Mouse (Mus musculus) heart, postnatal 10 days (tissue): ENCODE measurements at regions not wholly inside any gene's neighbourhood (a gene's known extent, or its start where the extent isn't known, plus 50 kb on each side); places are given as distances from the start of the nearest gene placed in this dataset.
A peak's percentile ranks its signal among the peaks of the same experiment; 100 is the strongest.

Experiments
- DNase-seq, 2 experiments: peaks; one replicate each; pipeline ENCODE4 v3.0.0; 2021
- intact Hi-C: fragments of 180-260 bp; cut with DNase I; formaldehyde crosslinking; loops from one replicate; pipeline ENCODE4 v1.15.1; 2025

DNA sequence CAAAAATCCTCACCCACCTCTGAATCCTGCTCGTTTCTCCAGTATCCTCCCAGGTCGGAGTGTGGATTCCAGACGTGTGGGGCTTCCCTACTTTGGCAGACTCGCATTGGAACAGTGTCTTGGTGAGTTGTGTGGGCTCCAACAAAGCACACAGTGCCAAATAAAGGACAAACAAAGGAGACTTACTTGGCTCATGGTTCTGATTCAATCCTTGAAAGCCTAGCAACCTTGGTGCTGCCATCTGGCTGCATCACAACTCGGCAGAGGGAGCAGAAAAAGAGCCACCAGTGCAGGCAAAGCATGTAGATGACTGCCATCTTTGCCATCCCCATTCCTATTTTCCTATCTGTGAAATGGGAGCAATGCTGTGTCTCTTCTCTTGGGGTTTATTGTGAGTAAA, 64.0 kb downstream of the Il9r start:
- DNase-seq = peak in 1 of 2 experiments; percentile 10
- intact Hi-C loops = loop anchor here (10.0 kb wide), 1 partner anchor 461 kb away; the partner anchor contains the start of gene Bod1

DNA sequence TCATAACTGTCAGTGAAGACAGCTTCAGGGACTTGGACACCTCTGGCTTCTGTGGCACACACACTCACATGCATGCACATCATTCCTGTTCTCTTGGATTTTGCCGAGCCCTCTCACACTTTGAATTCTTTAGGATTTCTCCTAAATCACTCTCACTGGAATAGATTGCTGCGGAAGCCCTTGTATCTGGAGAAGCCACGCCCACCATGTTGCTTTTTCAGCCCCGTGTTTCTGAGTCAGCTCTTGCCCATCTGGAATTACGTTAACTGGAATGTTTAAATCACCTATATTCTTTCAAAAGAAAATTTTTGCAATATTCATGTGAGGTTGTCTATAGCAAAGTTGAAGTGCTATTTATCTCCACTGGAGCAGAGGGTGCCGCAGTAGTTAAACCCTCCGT, 66.1 kb downstream of the Il9r start:
- intact Hi-C loops = loop anchor here (10.0 kb wide), 1 partner anchor 459 kb away; the partner anchor contains the start of gene Bod1
- no peak for DNase-seq

DNA sequence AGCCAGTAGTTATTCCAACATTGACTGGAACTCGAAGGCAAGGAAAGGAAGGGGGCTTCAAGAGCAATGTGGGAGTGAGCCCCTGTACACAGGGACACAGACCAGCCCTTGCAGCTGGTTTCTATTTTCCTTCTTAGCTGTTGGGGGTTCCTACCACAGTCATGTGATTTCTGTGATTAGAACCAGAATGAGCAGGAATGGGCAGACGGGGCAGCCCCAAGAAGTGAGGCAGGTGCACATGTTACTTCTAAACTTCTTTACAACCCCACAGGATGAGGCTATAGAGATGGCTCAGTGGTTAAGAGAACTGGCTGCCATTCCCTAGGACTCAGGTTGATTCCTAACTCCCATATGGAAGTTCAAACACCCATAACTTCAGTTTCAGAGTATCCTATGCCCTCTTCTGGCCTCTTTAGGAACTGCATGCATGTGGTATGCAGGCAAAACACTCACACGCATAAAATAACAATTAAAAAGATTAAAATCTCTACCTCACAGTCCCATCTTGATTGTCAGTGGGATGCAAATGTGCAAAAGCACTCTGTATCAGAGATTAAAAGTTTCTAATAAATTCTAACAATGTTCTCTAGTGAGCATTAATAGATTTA, 68.0 kb downstream of the Il9r start:
- peak in 1 of 2 experiments; percentile 28 for DNase-seq
- intact Hi-C loops = loop anchor here (10.0 kb wide), 1 partner anchor 457 kb away; the partner anchor contains the start of gene Bod1

DNA sequence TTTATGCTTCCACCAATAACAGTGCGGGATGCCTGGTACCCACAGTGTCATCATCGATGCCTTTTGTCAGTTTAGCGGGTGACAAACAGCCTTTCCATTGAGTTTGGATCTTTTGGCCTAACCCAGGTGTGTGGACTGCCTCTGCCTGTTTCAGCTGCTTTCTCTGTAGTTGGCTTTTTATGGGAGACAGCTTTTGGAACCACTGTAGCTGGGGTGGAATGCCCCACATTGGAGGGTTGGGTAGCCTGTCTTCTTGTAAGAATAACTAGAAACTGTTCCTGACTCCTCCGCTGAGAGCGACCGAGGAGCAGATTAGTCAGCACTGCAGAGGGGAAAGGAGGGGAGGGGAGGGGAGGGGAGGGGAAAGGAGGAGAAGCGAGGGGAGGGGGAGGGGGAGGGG, 71.5 kb downstream of the Il9r start:
- intact Hi-C loops = no loop called here
- no peak for DNase-seq

DNA sequence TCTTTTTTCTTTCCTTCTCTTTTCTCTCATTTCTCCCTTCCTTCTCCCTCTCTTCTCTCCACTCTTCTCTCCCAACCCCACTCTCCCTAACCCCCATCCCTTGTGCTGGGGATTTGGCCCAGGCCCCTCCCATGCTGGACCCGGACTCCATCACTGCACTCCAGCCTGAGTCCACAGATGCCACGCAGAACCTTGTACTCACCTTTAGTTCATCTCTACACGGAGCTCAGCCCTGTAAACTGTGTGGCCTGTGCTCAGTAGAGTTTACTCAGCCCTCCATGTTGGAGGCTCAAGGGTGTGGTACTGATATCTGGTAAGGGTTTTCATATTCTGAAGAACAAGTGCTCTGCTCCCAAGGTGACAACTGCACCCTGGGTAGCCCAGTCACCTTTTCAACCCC, 72.1 kb downstream of the Il9r start:
- DNase-seq = no peak
- intact Hi-C loops = no loop called here

DNA sequence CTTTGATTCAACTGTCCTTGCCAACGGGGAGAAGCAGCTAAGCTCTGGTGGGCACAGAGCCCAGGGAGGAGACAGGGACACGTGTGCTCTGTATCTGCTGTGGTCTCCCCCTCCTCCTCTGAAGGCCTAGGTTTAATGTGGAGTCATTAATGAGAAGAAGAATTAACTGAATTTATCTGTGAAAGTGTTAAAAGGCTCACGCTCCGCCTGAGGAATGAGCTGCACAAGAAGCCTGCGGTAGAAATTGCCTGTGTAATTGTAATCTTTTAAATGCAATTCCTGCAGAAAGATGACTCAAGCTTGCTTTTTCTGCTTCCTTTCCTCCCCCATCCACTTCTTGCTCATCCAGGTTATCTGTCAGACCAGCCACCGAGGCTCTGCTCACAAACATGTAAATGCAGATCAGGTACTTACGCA, 72.7 kb downstream of the Il9r start:
- DNase-seq = no peak
- intact Hi-C loops = no loop called here

DNA sequence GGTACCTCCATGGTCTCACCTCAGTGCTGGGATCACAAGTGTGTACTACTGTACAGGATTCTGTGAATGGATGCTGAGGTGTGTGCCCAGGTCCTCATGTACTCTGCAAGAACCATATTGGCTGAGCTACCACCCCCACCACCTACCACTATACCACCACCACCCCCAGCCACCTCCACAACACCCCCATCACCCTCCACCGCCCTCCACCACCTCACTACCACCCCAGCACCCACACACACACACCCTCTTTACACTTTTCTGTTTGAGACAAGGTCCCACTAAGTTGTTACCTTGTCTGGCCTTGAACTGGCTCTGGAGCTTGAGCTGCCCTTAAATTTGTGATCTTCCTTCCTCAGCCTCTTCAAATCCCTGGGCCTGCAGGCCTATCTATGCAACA, 73.3 kb downstream of the Il9r start:
- DNase-seq = no peak
- intact Hi-C loops = no loop called here

DNA sequence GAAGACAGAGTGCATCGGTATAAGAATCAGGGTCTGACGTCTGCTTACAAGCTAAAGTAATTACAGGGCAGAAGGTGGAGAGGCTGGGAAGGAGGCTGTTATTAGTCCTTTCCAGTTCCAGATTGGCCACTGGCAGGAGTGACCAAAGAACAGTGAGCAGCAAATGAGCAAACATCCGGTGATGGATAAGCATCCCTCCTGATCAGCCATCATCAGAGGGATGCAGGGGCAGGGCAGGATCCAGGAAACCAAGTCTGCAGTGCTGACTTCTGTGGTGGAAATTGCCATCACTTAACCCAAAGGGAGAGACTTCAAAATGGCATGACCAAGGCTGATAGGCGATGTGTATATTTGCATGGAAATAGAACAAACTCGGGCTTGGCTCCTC, 73.8 kb downstream of the Il9r start:
- no peak for DNase-seq
- intact Hi-C loops = no loop called here

DNA sequence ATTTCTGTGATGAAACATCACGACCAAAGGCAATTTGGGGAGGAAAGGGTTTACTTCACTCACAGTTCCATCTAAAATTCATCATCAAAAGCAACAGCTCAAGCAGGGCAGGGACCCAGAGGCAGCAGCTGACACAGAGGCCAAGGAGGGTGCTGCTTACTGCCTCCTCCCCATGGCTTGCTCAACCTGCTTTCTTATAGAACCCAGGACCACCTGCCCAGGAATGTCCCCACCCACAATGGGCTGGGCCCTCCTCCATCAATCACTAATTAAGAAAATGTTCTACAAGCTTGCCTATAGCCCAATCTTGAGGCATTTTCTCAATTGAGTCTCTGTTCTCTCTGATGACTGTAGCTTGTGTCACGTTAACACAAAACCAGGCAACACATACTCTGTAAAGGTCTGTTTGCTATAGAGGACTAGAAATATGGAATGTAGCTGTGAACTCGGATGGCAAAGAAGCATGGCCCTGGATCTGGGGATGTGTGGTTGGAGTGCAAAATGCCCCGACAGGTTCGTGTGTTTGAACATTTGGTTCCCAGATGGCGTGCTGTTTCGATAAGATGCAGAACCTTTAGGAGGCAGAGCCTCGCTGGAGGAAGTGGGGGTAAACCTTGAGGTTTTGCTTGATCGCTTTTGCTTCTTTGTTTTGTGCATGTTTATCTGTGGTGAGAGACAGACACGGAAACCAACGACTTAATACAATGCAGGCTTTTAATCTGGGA, 74.3 kb downstream of the Il9r start:
- DNase-seq = no peak
- intact Hi-C loops = no loop called here

DNA sequence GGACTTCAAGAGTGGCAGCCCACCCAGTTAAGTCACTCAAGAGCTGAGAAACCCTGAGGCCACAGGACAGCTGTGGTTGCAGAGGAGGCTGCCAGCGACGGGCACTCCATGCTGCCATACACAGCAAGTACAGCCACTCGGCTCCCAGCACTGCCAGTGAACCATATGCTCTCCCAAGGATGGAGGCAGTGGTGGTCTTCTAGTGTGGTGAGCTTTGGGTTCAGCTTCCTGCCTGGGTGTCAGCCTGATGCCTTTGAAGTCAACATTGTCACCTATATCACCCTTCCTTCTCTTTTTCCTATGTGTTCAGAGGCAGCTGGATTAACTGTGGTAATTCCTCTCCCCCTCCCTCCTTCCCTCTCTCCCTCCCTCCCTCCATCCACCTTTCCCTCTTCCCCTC, 79.5 kb downstream of the Il9r start:
- intact Hi-C loops = no loop called here
- DNase-seq = no peak

DNA sequence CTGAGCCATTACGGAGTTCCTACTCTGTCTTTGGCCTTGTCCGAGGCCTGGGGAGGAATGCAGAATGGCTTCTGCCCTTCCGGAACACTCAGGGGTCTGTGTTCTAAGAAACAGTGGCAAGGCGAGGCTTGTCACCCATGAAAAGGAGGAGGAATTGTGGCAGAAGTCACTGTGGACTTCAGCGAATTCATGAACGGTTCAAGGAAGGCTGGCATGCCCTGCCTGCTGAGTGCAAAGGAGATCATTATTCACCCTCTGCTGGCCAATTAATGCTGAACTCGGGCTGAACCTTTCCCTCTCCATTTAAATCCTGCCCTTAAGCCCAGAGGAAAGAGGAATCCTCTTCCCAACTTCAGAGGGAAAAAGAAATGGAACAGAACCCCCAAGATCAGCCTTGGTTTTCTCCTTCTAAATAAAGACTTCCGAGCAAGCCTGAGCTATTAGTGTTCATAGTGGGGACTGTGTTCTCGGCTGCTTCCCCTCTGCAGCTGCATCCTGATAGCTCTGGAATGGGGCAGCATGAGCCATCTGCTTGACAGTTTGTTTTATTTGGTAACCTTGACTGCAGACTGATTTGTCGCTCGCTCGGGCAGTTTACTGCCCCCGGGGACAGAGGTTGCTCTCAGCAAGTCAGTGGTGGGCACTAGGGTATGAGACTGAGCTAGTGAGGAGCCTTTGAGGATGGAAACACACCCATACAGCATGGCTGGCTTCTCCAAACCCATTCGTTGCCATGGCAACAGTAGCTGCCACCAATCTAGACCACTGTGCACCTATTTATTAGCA, 81.0 kb downstream of the Il9r start:
- intact Hi-C loops = no loop called here
- DNase-seq = peak in 1 of 2 experiments; percentile 14

DNA sequence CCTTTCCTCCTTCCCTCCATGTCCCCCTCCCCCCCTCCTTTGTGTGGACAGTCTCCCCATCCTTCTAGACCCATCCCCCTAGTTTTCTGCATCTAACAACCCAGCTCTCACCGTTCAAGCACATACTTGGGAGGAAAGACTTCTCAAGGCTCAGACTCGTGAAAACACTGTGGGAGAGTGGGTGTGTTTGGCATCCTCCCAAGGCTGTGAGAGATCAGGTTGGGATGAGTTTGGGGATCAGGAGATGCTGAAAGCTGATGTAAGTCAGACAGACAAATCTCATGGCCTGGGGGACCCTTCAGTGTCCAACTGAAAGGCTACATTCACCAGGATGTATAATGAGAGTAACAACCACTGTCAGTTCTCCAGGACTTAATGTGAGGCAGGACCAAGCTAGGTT, 82.1 kb downstream of the Il9r start:
- intact Hi-C loops = no loop called here

DNA sequence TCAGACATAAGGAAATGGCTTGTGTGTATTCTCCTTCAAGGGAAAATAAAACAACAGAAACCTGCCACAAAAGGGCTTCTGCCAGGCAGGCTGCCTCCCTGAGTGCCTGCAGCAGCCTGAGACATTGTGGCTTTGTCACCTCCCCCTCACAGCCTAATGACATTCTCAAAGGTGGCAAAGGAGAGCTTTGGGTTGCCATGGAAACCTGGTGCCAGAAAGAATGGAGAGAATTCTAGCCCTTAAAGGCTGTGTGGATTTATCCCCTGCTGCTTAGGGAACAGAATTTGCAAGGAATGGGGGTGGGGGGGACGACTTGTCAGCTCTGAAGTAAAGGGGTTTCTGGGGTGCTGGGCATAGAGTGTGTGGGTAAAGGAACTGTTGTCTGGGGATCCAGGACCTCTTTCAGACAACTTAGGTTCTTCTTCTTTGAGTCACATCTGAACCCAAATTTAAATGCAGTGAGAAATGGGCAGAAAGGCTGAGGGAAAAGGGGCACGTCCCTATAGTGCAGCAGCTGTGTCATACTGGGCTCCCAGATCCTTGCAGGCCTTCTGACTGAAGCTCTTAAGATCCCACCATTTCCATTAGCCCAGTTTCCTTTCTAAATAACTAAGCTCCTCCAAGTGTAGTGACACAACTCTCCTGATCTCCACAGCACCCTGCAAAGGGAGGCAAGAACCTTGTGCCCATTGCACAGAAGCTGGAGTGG, 86.8 kb downstream of the Il9r start:
- DNase-seq = no peak
- intact Hi-C loops = no loop called here

More for the DNA sequence above, 82.1 kb downstream of the Il9r start:
- DNase-seq = no peak

DNA sequence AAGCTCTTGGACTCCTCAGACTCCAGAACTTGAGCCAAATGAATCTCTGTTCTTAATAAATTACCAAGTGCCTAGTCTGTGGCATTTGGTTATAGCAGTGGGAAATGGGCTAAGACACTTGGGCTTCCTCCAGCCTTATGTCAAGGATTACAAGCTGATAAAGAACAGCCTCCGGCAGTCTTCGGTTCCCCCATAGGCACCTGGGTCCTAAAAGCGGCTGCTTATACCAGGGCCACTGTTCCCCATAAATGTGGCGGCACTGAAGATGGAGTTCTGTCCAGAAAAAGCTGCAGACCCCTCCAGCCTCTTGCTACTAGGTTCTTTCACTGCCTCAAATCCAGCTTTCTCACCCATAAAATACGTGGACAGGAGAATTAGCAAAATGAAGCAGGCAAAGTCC, 87.6 kb downstream of the Il9r start:
- intact Hi-C loops = no loop called here
- no peak for DNase-seq

DNA sequence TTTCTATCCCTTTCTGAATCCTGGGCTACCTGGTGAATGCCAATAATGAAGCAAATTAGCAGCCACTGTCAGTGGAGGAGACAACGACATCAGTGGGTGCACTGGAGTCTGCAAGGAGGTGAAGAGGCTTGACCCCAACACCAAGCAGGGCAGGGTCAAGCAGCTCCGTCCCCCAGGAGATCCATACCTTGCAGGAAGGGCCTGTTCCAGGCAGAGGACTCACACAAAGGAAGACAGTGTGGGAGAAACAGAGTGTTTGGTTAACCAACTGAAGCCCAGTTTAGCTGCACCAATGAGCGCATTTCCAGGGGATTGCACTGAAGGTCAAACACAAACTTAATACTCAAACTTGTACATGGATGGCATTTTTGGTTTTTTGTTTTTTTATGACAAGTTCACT, 88.2 kb downstream of the Il9r start:
- no peak for DNase-seq
- intact Hi-C loops = no loop called here

DNA sequence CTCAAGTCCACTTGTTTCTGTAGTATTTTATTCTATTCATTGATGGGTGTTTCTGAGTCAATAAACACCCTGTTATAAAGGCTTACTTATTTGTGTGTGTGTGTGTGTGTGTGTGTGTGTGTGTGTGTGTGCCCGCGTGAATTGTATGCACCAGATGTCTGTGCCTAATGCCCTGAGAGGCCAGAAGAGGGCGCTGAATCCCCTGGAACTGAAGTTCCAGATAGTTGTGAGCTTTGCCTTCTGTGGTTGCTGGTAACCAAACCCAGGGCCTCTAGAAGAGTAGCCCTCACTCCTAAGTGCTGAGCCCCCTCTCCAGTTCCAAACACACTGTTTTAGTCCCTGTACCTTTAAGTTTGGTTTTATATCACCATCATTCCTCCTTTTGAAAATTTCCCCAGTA, 90.2 kb downstream of the Il9r start:
- DNase-seq = no peak
- intact Hi-C loops = no loop called here
